Mouse (Mus musculus): ENCODE results near the gene Ntrk3. TPM values are rescaled to one million over a fixed set of nuclear protein-coding genes. Genes with fewer than 3 reads are reported as not detected.
A peak's percentile ranks its signal among the peaks of the same experiment; 100 is the strongest.

The Ntrk3 gene
- polyA plus RNA-seq, 1 experiment from 2014 or later = 27.0 TPM

GRCm38 (mm10) chr7:78462605-78463004, 275.2 kb downstream of the Ntrk3 start:
- WGBS = 91% methylated on average over 5 of the region's 5 CpGs
- ATAC-seq (ENCODE audit: low FRiP score, low TSS enrichment) (no peak), DNase-seq (no peak)
- Histone ChIP-seq H3K9me3 (ENCODE audit: control insufficient read depth, low read length) (no peaks in the 10 kb centered on the region), H3K4me3 (replicated peaks; ENCODE audit: low read depth, low read length) (no peak overlapping the region), H3K9ac (replicated peaks; ENCODE audit: low read length) (no peak overlapping the region), H3K27me3 (ENCODE audit: control insufficient read depth, insufficient read depth, low read length) (no peaks in the 10 kb centered on the region), H3K4me1 (ENCODE audit: control insufficient read depth, insufficient read depth, low read length) (no peaks in the 10 kb centered on the region), H3K36me3 (ENCODE audit: control insufficient read depth, insufficient read depth, low read length) (peaks cover 29% of the 10 kb centered on the region), H3K27ac (replicated peaks; ENCODE audit: low read depth, low read length) (no peak overlapping the region), H3K4me2 (ENCODE audit: low read length) (no peak overlapping the region)

- no peak for ATAC-seq (ENCODE audit: low FRiP score, low TSS enrichment)
- Histone ChIP-seq H3K9me3 (ENCODE audit: control insufficient read depth, low read length) (no peaks in the 10 kb centered on the region), H3K27ac (replicated peaks; ENCODE audit: low read depth, low read length) (no peak overlapping the region), H3K27me3 (ENCODE audit: control insufficient read depth, insufficient read depth, low read length) (no peaks in the 10 kb centered on the region), H3K4me3 (replicated peaks; ENCODE audit: low read depth, low read length) (no peak overlapping the region), H3K9ac (replicated peaks; ENCODE audit: low read length) (no peak overlapping the region), H3K4me1 (ENCODE audit: control insufficient read depth, insufficient read depth, low read length) (no peaks in the 10 kb centered on the region), H3K36me3 (ENCODE audit: control insufficient read depth, insufficient read depth, low read length) (peaks cover 29% of the 10 kb centered on the region), H3K4me2 (ENCODE audit: low read length) (no peak overlapping the region)
- 84% methylated on average over 1 of the region's 1 CpGs for WGBS
- no peak for DNase-seq
These were observed 278.8 kb downstream of the Ntrk3 start for GRCm38 (mm10) chr7:78459021-78459420.

- no peaks in the 10 kb centered on the region for H3K9me3 ChIP-seq (ENCODE audit: control insufficient read depth, low read length)
- H3K4me1 ChIP-seq (ENCODE audit: control insufficient read depth, insufficient read depth, low read length) = no peaks in the 10 kb centered on the region
- H3K4me2 ChIP-seq (ENCODE audit: low read length) = no peak overlapping the region
- H3K9ac ChIP-seq (replicated peaks; ENCODE audit: low read length) = no peak overlapping the region
- no peak for ATAC-seq (ENCODE audit: low FRiP score, low TSS enrichment)
- 90% methylated on average over 2 of the region's 2 CpGs for whole genome bisulfite sequencing
- H3K36me3 ChIP-seq (ENCODE audit: control insufficient read depth, insufficient read depth, low read length) = peaks cover 20% of the 10 kb centered on the region; the same call in 1 of the 2 replicates
- H3K27ac ChIP-seq (replicated peaks; ENCODE audit: low read depth, low read length) = no peak overlapping the region
- no peak for DNase-seq
- no peaks in the 10 kb centered on the region for H3K27me3 ChIP-seq (ENCODE audit: control insufficient read depth, insufficient read depth, low read length)
- no peak overlapping the region for H3K4me3 ChIP-seq (replicated peaks; ENCODE audit: low read depth, low read length)
These were observed 286.1 kb downstream of the Ntrk3 start for GRCm38 (mm10) chr7:78451666-78452065.

- Histone ChIP-seq H3K36me3 (ENCODE audit: control insufficient read depth, insufficient read depth, low read length) (peaks cover 20% of the 10 kb centered on the region; the same call in 1 of the 2 replicates), H3K4me3 (replicated peaks; ENCODE audit: low read depth, low read length) (no peak overlapping the region), H3K4me2 (ENCODE audit: low read length) (no peak overlapping the region), H3K4me1 (ENCODE audit: control insufficient read depth, insufficient read depth, low read length) (no peaks in the 10 kb centered on the region), H3K27me3 (ENCODE audit: control insufficient read depth, insufficient read depth, low read length) (no peaks in the 10 kb centered on the region), H3K27ac (replicated peaks; ENCODE audit: low read depth, low read length) (no peak overlapping the region), H3K9ac (replicated peaks; ENCODE audit: low read length) (no peak overlapping the region), H3K9me3 (ENCODE audit: control insufficient read depth, low read length) (no peaks in the 10 kb centered on the region)
- DNase-seq (peak; percentile 8), ATAC-seq (ENCODE audit: low FRiP score, low TSS enrichment) (no peak)
- 95% methylated on average over 6 of the region's 6 CpGs for WGBS
These were observed 287.8 kb downstream of the Ntrk3 start for GRCm38 (mm10) chr7:78449909-78450592.

- ATAC-seq (ENCODE audit: low FRiP score, low TSS enrichment) = no peak
- peaks cover 20% of the 10 kb centered on the region; the same call in 1 of the 2 replicates for H3K36me3 ChIP-seq (ENCODE audit: control insufficient read depth, insufficient read depth, low read length)
- H3K9me3 ChIP-seq (ENCODE audit: control insufficient read depth, low read length) = no peaks in the 10 kb centered on the region
- no peak for DNase-seq
- H3K27ac ChIP-seq (replicated peaks; ENCODE audit: low read depth, low read length) = no peak overlapping the region
- H3K9ac ChIP-seq (replicated peaks; ENCODE audit: low read length) = no peak overlapping the region
- no peaks in the 10 kb centered on the region for H3K27me3 ChIP-seq (ENCODE audit: control insufficient read depth, insufficient read depth, low read length)
- H3K4me1 ChIP-seq (ENCODE audit: control insufficient read depth, insufficient read depth, low read length) = no peaks in the 10 kb centered on the region
- 77% methylated on average over 2 of the region's 2 CpGs for WGBS
- no peak overlapping the region for H3K4me3 ChIP-seq (replicated peaks; ENCODE audit: low read depth, low read length)
- H3K4me2 ChIP-seq (ENCODE audit: low read length) = no peak overlapping the region
These were observed 289.0 kb downstream of the Ntrk3 start for GRCm38 (mm10) chr7:78448841-78449240.

- no peak overlapping the region for H3K27ac ChIP-seq (replicated peaks; ENCODE audit: low read depth, low read length)
- ATAC-seq (ENCODE audit: low FRiP score, low TSS enrichment) = no peak
- H3K9me3 ChIP-seq (ENCODE audit: control insufficient read depth, low read length) = no peaks in the 10 kb centered on the region
- no peak overlapping the region for H3K4me2 ChIP-seq (ENCODE audit: low read length)
- H3K4me1 ChIP-seq (ENCODE audit: control insufficient read depth, insufficient read depth, low read length) = no peaks in the 10 kb centered on the region
- no peak for DNase-seq
- no peak overlapping the region for H3K9ac ChIP-seq (replicated peaks; ENCODE audit: low read length)
- WGBS = 93% methylated on average over 5 of the region's 5 CpGs
- H3K36me3 ChIP-seq (ENCODE audit: control insufficient read depth, insufficient read depth, low read length) = no peaks in the 10 kb centered on the region; the same call in 1 of the 2 replicates
- no peak overlapping the region for H3K4me3 ChIP-seq (replicated peaks; ENCODE audit: low read depth, low read length)
- H3K27me3 ChIP-seq (ENCODE audit: control insufficient read depth, insufficient read depth, low read length) = no peaks in the 10 kb centered on the region
These were observed 294.3 kb downstream of the Ntrk3 start for GRCm38 (mm10) chr7:78443373-78444036.

GRCm38 (mm10) chr7:78441706-78442105, 296.1 kb downstream of the Ntrk3 start:
- Histone ChIP-seq H3K9me3 (ENCODE audit: control insufficient read depth, low read length) (no peaks in the 10 kb centered on the region), H3K9ac (replicated peaks; ENCODE audit: low read length) (no peak overlapping the region), H3K27me3 (ENCODE audit: control insufficient read depth, insufficient read depth, low read length) (no peaks in the 10 kb centered on the region), H3K36me3 (ENCODE audit: control insufficient read depth, insufficient read depth, low read length) (no peaks in the 10 kb centered on the region; the same call in 1 of the 2 replicates), H3K4me3 (replicated peaks; ENCODE audit: low read depth, low read length) (no peak overlapping the region), H3K4me2 (ENCODE audit: low read length) (no peak overlapping the region), H3K4me1 (ENCODE audit: control insufficient read depth, insufficient read depth, low read length) (no peaks in the 10 kb centered on the region), H3K27ac (replicated peaks; ENCODE audit: low read depth, low read length) (no peak overlapping the region)
- ATAC-seq (ENCODE audit: low FRiP score, low TSS enrichment) = no peak
- DNase-seq = no peak

- 87% methylated on average over 3 of the region's 3 CpGs for WGBS
These were observed 296.9 kb downstream of the Ntrk3 start for GRCm38 (mm10) chr7:78440896-78441295.

GRCm38 (mm10) chr7:78440476-78440875, 297.3 kb downstream of the Ntrk3 start:
- Histone ChIP-seq H3K4me2 (ENCODE audit: low read length) (no peak overlapping the region), H3K9ac (replicated peaks; ENCODE audit: low read length) (no peak overlapping the region), H3K27me3 (ENCODE audit: control insufficient read depth, insufficient read depth, low read length) (no peaks in the 10 kb centered on the region), H3K4me3 (replicated peaks; ENCODE audit: low read depth, low read length) (no peak overlapping the region), H3K27ac (replicated peaks; ENCODE audit: low read depth, low read length) (no peak overlapping the region), H3K9me3 (ENCODE audit: control insufficient read depth, low read length) (no peaks in the 10 kb centered on the region), H3K4me1 (ENCODE audit: control insufficient read depth, insufficient read depth, low read length) (no peaks in the 10 kb centered on the region), H3K36me3 (ENCODE audit: control insufficient read depth, insufficient read depth, low read length) (no peaks in the 10 kb centered on the region; the same call in 1 of the 2 replicates)
- ATAC-seq (ENCODE audit: low FRiP score, low TSS enrichment) (no peak), DNase-seq (no peak)
- 84% methylated on average over 6 of the region's 6 CpGs for WGBS

More at GRCm38 (mm10) chr7:78440896-78441295, 296.9 kb downstream of the Ntrk3 start:
- no peaks in the 10 kb centered on the region for H3K27me3 ChIP-seq (ENCODE audit: control insufficient read depth, insufficient read depth, low read length)
- H3K9ac ChIP-seq (replicated peaks; ENCODE audit: low read length) = no peak overlapping the region
- H3K9me3 ChIP-seq (ENCODE audit: control insufficient read depth, low read length) = no peaks in the 10 kb centered on the region
- DNase-seq (no peak), ATAC-seq (ENCODE audit: low FRiP score, low TSS enrichment) (no peak)
- H3K36me3 ChIP-seq (ENCODE audit: control insufficient read depth, insufficient read depth, low read length) = no peaks in the 10 kb centered on the region; the same call in 1 of the 2 replicates
- H3K4me2 ChIP-seq (ENCODE audit: low read length) = no peak overlapping the region
- H3K27ac ChIP-seq (replicated peaks; ENCODE audit: low read depth, low read length) = no peak overlapping the region
- no peak overlapping the region for H3K4me3 ChIP-seq (replicated peaks; ENCODE audit: low read depth, low read length)
- H3K4me1 ChIP-seq (ENCODE audit: control insufficient read depth, insufficient read depth, low read length) = no peaks in the 10 kb centered on the region

Data from midbrain, embryonic 14.5 days (tissue).